Mouse (Mus musculus): ENCODE measurements around the gene Smad5. TPM values are rescaled to one million over a fixed set of nuclear protein-coding genes. Genes with fewer than 3 reads are reported as not detected.

Smad5 gene
- polyA plus RNA-seq (2014; fragmentation: Nextera tagmentation; extraction: Ambion mirVana): 56.4 and 58.9 TPM in 2 replicates

DNA sequence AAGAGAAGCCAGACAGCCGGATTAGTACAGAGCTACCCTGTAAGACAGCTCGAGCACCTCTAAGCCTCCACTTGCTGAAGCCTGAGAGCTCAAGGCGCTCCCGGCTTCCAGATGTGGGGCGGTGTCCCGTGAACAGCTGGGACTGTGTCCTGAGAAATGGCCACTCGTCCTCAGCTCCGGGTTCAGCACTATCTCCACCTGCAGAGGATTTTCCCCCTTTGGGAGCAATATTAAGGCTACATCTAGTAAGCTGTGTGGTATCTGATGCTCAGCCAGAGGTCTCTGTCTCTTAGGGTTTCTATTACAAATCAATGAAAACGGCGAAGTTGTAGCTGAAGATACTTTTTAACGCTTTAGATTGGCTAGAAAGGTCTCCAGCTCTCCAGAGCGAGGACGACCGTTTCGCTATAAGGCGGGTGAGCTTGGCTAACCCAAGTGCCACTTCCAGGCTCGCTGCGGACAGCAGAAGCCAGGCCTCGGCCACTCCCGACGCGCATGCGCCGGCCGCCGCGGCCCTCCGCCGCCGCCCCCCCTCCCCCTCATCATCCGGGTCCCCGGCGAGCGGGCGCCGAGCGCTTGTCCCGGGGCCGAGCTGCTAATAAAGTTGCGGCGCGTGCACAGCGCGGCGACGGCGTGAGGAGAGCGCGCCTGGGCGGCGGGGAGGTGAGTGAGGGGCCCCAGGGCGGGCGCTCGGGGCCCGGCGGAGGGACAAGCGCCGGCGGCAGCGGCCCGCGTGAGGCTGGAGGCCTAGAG lies at the start of gene Smad5:
Gene Smad5 (plus strand): TSS at position 542 of the 753 bp plus-strand sequence.
- H3K27me3 ChIP-seq (ENCODE audit: control insufficient read depth, insufficient read depth, low read length): no peaks in the 10 kb centered on the region
- H3K4me3 ChIP-seq (ENCODE audit: low read depth, low read length): peak within 1 kb of the TSS; percentile 78
- H3K4me1 ChIP-seq (ENCODE audit: control insufficient read depth, insufficient read depth, low read length): peaks cover 23% of the 10 kb centered on the region
- peak within 1 kb of the TSS; percentile 54 for H3K4me2 ChIP-seq (ENCODE audit: low read depth)
- DNase-seq (ENCODE audit: low spot score): peak; percentile 96
- H3K9me3 ChIP-seq (ENCODE audit: control insufficient read depth, low read length): no peaks in the 10 kb centered on the region
- 4% methylated on average over 49 of the region's 62 CpGs for WGBS
- ATAC-seq (ENCODE audit: insufficient read depth, low FRiP score, low TSS enrichment): peak; percentile 84
- H3K9ac ChIP-seq (ENCODE audit: low read length): peak within 1 kb of the TSS; percentile 95
- peaks cover 2% of the 10 kb centered on the region for H3K36me3 ChIP-seq (ENCODE audit: control insufficient read depth, insufficient read depth, low read length)
- H3K27ac ChIP-seq (ENCODE audit: low read depth, low read length): peak within 1 kb of the TSS; percentile 99

DNA sequence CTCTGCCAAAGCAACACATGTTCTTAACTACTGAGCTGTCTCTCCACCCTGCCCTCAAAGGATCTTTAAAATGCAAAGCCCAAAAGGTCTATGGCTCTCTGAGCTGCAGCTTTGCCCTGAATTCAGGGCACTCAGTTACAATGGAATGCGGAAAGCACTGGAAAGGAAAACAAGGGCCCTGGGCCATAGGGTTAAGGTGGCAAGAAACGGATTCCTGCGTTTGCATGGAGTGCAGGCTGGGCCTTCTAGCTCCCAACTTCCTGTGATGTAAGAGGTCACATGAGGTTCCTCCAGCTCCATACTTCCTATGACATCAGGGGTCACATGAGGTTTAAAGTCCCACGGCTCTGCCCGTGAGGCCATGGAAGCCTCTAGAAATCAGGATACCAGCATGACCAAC lies 48.6 kb upstream of the Smad5 start:
- no peaks in the 10 kb centered on the region for H3K4me1 ChIP-seq (ENCODE audit: control insufficient read depth, insufficient read depth, low read length)
- H3K4me3 ChIP-seq (ENCODE audit: low read depth, low read length): no peak overlapping the region
- H3K27me3 ChIP-seq (ENCODE audit: control insufficient read depth, insufficient read depth, low read length): no peaks in the 10 kb centered on the region
- 88% methylated on average over 5 of the region's 5 CpGs for WGBS
- no peak overlapping the region for H3K27ac ChIP-seq (ENCODE audit: low read depth, low read length)
- H3K4me2 ChIP-seq (ENCODE audit: low read depth): no peak overlapping the region
- H3K9me3 ChIP-seq (ENCODE audit: control insufficient read depth, low read length): no peaks in the 10 kb centered on the region
- no peak for DNase-seq (ENCODE audit: low spot score)
- no peak for ATAC-seq (ENCODE audit: insufficient read depth, low FRiP score, low TSS enrichment)
- no peaks in the 10 kb centered on the region for H3K36me3 ChIP-seq (ENCODE audit: control insufficient read depth, insufficient read depth, low read length)
- no peak overlapping the region for H3K9ac ChIP-seq (ENCODE audit: low read length)

DNA sequence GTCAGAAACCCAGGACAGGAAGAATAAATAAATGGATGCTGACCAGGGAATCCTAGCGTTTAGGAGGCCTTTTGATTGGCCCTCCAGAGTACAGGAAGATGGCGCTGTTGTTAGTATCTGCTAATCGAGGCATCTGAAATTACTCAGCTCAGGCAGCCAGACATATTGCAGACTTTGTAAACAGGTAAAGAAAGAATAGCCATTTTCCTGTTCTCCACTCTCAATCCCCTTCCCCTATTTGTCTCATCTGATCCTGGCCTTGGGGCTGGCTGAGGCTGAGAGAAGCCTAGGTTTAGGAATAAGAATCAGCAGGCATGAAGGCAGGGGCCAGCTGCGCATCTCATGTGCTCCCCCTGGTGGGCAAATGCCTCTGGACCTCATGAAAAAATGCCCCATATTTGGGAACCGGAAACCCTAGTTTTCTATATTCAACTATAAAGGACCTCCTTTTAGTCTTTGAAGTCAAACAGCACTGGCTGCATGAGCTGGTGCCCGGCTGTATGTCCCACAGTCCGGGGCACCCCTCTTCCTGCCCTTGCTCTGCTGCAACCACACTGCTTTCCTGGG lies 44.8 kb upstream of the Smad5 start:
- Histone ChIP-seq H3K4me2 (ENCODE audit: low read depth) (no peak overlapping the region), H3K4me1 (ENCODE audit: control insufficient read depth, insufficient read depth, low read length) (no peaks in the 10 kb centered on the region), H3K9me3 (ENCODE audit: control insufficient read depth, low read length) (no peaks in the 10 kb centered on the region), H3K27ac (ENCODE audit: low read depth, low read length) (no peak overlapping the region), H3K36me3 (ENCODE audit: control insufficient read depth, insufficient read depth, low read length) (no peaks in the 10 kb centered on the region), H3K4me3 (ENCODE audit: low read depth, low read length) (no peak overlapping the region), H3K9ac (ENCODE audit: low read length) (no peak overlapping the region), H3K27me3 (ENCODE audit: control insufficient read depth, insufficient read depth, low read length) (no peaks in the 10 kb centered on the region)
- 36% methylated on average over 7 of the region's 7 CpGs for WGBS
- ATAC-seq (ENCODE audit: insufficient read depth, low FRiP score, low TSS enrichment) (no peak), DNase-seq (ENCODE audit: low spot score) (peak; percentile 80)

DNA sequence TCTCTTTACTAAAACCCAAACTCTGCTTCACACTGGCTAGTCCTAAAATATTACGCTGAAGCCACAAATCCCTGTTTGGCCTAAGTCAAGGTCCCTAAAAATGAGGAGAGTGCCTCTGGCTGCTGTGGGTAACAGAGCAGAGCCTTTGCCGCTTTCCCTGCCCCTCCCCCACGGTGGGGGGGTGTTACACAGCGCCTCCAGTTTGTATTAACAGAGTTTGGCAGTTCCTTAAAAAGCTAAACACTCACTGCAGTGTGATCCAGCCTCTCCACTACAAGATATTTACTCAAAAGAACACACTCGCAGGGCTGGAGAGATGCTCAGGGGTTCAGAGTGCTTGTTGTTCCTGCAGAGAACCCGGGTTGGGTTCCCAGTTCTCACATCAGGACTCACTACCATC lies 43.9 kb upstream of the Smad5 start:
- H3K4me1 ChIP-seq (ENCODE audit: control insufficient read depth, insufficient read depth, low read length): no peaks in the 10 kb centered on the region
- 73% methylated on average over 6 of the region's 6 CpGs for WGBS

DNA sequence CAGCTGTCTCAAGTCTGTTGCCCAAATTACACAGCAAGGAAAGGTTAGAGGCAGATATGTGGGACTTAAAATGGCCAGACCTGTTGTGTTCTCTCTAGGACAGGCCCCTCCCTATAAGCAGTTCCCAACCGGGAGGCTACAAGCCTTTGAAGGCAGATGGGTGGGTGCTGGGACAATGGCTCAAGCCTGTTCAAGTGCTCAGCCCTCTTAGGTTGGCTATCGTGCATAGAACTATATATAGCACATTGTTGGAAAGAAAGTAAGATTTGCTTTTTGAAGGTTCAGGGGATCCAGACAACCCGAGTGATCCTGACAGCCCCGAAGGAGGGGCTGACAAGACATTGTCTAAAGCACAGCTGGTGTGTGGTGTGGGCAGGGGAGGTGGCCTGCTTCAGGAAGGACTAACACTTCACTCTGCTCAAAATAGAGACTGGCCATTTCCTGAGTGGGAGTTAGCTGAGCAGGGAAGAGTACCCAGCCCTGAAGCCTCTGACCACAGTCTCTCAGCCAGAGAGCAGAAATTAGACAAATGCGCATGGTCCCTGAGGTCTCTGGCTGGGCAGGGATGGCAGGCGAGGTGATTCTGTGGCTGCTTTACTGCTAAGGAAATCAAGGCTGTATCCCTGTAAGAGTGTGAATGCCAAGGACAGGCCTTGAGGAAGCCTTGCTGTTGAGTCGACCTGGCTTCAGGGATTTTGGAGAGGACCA lies 40.7 kb upstream of the Smad5 start:
- DNase-seq (ENCODE audit: low spot score) (no peak), ATAC-seq (ENCODE audit: insufficient read depth, low FRiP score, low TSS enrichment) (no peak)
- Histone ChIP-seq H3K9ac (ENCODE audit: low read length) (no peak overlapping the region), H3K4me1 (ENCODE audit: control insufficient read depth, insufficient read depth, low read length) (0 out of 2 replicates have a peak, but pooled peaks cover 3% of the 10 kb centered on the region), H3K36me3 (ENCODE audit: control insufficient read depth, insufficient read depth, low read length) (no peaks in the 10 kb centered on the region), H3K27ac (ENCODE audit: low read depth, low read length) (no peak overlapping the region), H3K9me3 (ENCODE audit: control insufficient read depth, low read length) (no peaks in the 10 kb centered on the region), H3K27me3 (ENCODE audit: control insufficient read depth, insufficient read depth, low read length) (no peaks in the 10 kb centered on the region), H3K4me3 (ENCODE audit: low read depth, low read length) (no peak overlapping the region), H3K4me2 (ENCODE audit: low read depth) (no peak overlapping the region)
- 65% methylated on average over 7 of the region's 7 CpGs for WGBS

More for the DNA sequence above, 43.9 kb upstream of the Smad5 start:
- DNase-seq (ENCODE audit: low spot score) (no peak), ATAC-seq (ENCODE audit: insufficient read depth, low FRiP score, low TSS enrichment) (no peak)
- Histone ChIP-seq H3K9ac (ENCODE audit: low read length) (no peak overlapping the region), H3K27ac (ENCODE audit: low read depth, low read length) (no peak overlapping the region), H3K4me2 (ENCODE audit: low read depth) (no peak overlapping the region), H3K27me3 (ENCODE audit: control insufficient read depth, insufficient read depth, low read length) (no peaks in the 10 kb centered on the region), H3K36me3 (ENCODE audit: control insufficient read depth, insufficient read depth, low read length) (no peaks in the 10 kb centered on the region), H3K9me3 (ENCODE audit: control insufficient read depth, low read length) (no peaks in the 10 kb centered on the region), H3K4me3 (ENCODE audit: low read depth, low read length) (no peak overlapping the region)

DNA sequence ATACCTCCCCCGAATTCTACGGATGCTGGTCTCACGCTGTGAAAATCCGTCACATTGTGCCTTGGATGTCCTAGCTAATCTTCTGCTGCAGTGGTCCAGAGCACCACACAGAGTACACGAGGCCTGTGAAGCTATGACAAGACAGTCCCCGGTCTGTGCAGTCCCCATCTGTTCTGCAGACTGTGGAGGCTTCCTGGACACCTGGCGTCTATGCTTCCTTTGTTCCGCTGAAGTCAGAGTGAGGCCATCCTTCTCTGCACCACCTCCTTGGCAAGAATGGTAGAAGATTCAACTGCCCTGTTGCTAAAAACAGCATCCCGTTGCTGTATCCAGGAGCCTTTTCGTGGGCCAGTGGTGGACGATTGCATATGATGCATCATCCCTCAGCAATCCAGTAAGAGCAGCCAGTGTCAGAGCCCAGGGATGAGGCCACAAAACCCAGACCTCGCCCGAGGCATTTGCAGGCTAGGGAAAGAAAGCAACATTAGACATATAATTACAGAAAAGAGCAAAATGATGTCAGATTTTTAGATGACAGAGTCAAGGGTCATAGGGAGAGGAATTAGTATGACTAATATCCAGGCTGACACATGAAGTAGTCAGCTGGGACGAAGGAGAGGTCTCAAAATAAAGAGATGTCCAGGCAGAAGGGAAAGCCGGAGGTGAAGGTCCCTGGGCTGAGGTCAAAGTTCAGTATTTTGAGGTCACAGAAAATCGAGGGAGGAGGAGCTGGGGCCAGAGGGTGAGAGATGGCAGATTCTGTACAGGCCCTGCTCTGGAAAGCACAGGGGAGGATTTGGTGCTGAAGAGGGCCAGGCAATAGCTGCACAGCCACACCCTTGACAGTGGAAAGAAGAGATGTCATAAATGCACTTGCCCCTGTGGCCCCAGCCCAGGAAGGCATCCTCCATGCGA lies 38.3 kb upstream of the Smad5 start:
- Histone ChIP-seq H3K4me3 (ENCODE audit: low read depth, low read length) (no peak overlapping the region), H3K27ac (ENCODE audit: low read depth, low read length) (no peak overlapping the region), H3K9me3 (ENCODE audit: control insufficient read depth, low read length) (no peaks in the 10 kb centered on the region), H3K27me3 (ENCODE audit: control insufficient read depth, insufficient read depth, low read length) (no peaks in the 10 kb centered on the region), H3K4me1 (ENCODE audit: control insufficient read depth, insufficient read depth, low read length) (0 out of 2 replicates have a peak, but pooled peaks cover 3% of the 10 kb centered on the region), H3K36me3 (ENCODE audit: control insufficient read depth, insufficient read depth, low read length) (no peaks in the 10 kb centered on the region), H3K4me2 (ENCODE audit: low read depth) (no peak overlapping the region), H3K9ac (ENCODE audit: low read length) (no peak overlapping the region)
- DNase-seq (ENCODE audit: low spot score) (no peak), ATAC-seq (ENCODE audit: insufficient read depth, low FRiP score, low TSS enrichment) (no peak)
- WGBS: 66% methylated on average over 17 of the region's 17 CpGs

DNA sequence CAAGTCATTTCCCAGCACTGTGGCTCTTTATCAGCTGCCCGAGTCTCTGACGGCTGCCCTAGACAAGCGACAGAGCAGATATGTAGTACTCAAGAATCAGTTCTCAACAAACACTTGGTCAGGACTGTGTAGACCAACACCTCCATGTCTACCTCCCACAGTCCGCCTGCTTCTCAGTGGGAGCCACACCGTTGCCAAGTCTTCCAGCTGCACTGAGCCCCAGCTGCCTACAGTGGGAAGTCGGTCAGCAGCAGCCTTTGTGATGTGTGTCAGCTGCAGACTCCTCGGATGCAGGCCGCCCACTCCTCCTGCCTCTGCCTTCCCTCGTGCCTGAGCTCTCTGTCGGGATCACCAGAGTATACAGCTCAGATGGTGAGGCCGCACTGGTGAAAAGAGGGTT lies 31.6 kb upstream of the Smad5 start:
- ATAC-seq (ENCODE audit: insufficient read depth, low FRiP score, low TSS enrichment): no peak
- DNase-seq (ENCODE audit: low spot score): no peak
- Histone ChIP-seq H3K4me1 (ENCODE audit: control insufficient read depth, insufficient read depth, low read length) (no peaks in the 10 kb centered on the region), H3K36me3 (ENCODE audit: control insufficient read depth, insufficient read depth, low read length) (no peaks in the 10 kb centered on the region), H3K4me2 (ENCODE audit: low read depth) (no peak overlapping the region), H3K4me3 (ENCODE audit: low read depth, low read length) (no peak overlapping the region), H3K9ac (ENCODE audit: low read length) (no peak overlapping the region), H3K9me3 (ENCODE audit: control insufficient read depth, low read length) (no peaks in the 10 kb centered on the region), H3K27ac (ENCODE audit: low read depth, low read length) (no peak overlapping the region), H3K27me3 (ENCODE audit: control insufficient read depth, insufficient read depth, low read length) (no peaks in the 10 kb centered on the region)
- 62% methylated on average over 11 of the region's 11 CpGs for WGBS

DNA sequence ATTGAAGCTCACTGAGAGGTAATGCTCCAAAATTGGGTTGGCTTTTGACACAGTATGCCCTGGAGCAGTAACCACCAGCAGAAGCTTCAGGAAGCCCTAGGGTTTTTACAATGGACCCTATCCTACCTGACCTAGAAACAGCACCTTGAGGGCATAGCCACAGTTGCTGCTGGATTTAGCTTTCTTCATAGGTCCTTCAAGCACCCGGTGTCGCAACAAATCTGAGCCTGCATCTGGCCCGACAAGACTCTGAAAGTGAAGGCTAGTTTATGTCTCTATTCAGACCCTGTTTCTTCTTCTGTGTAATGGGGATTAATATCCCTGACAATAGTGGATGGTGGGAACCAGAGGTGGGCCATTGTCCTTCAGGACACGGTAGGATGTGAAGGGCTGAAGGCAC lies 25.1 kb upstream of the Smad5 start:
- no peaks in the 10 kb centered on the region; the same call in 1 of the 2 replicates for H3K4me1 ChIP-seq (ENCODE audit: control insufficient read depth, insufficient read depth, low read length)
- ATAC-seq (ENCODE audit: insufficient read depth, low FRiP score, low TSS enrichment) (no peak), DNase-seq (ENCODE audit: low spot score) (no peak)
- no peak overlapping the region for H3K4me2 ChIP-seq (ENCODE audit: low read depth)
- H3K4me3 ChIP-seq (ENCODE audit: low read depth, low read length): no peak overlapping the region
- no peak overlapping the region for H3K27ac ChIP-seq (ENCODE audit: low read depth, low read length)
- H3K27me3 ChIP-seq (ENCODE audit: control insufficient read depth, insufficient read depth, low read length): no peaks in the 10 kb centered on the region
- H3K9me3 ChIP-seq (ENCODE audit: control insufficient read depth, low read length): no peaks in the 10 kb centered on the region
- no peak overlapping the region for H3K9ac ChIP-seq (ENCODE audit: low read length)
- H3K36me3 ChIP-seq (ENCODE audit: control insufficient read depth, insufficient read depth, low read length): no peaks in the 10 kb centered on the region
- WGBS: 87% methylated on average over 4 of the region's 4 CpGs

Data from neural tube, embryonic 11.5 days (tissue).